Mouse (Mus musculus) monocyte, adult 2 months (primary cell): ENCODE results near the gene Hyou1.
"Not testable (repeated sequence)": the region's sequence is repeated elsewhere in the genome, so short reads cannot be mapped to it uniquely, and the experiment has no call there.

Experiments used
- DNase-seq, 2 experiments: peaks; one replicate each; pipeline ENCODE4 v3.0.0; 2022; ENCODE audit warnings: low spot score in 2 of 2, low read depth in 1 of 2

Hyou1 gene

GRCm38 (mm10) chr9:44379054-44379834 lies at the start of gene Hyou1:
Gene Hyou1 (plus strand): TSS chr9:44379490.
- peak; percentile 99 to 100 for DNase-seq

DNA sequence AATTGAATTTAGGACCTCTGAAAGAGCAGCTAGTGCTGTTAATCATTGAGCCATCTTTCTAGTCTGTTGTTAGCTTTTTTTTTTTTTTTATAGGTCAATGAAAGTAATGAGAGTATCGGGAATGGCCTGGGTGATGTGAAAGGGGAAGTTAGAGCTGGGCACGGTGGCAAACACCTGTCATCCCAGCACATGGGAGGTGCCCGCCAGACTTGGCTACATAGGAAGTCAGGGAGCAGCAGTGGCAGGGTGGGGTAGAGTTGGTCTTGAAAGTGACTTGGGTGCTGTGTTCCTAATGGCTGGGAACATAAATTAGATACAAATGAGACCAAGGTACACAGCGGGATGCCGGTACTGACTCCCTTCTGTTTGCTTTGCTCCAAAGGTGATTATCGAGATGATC lies 48.6 kb upstream of the Hyou1 start:
- no peak for DNase-seq

- DNase-seq = no peak
Observed at GRCm38 (mm10) chr9:44332918-44333638, 46.2 kb upstream of the Hyou1 start.

DNA sequence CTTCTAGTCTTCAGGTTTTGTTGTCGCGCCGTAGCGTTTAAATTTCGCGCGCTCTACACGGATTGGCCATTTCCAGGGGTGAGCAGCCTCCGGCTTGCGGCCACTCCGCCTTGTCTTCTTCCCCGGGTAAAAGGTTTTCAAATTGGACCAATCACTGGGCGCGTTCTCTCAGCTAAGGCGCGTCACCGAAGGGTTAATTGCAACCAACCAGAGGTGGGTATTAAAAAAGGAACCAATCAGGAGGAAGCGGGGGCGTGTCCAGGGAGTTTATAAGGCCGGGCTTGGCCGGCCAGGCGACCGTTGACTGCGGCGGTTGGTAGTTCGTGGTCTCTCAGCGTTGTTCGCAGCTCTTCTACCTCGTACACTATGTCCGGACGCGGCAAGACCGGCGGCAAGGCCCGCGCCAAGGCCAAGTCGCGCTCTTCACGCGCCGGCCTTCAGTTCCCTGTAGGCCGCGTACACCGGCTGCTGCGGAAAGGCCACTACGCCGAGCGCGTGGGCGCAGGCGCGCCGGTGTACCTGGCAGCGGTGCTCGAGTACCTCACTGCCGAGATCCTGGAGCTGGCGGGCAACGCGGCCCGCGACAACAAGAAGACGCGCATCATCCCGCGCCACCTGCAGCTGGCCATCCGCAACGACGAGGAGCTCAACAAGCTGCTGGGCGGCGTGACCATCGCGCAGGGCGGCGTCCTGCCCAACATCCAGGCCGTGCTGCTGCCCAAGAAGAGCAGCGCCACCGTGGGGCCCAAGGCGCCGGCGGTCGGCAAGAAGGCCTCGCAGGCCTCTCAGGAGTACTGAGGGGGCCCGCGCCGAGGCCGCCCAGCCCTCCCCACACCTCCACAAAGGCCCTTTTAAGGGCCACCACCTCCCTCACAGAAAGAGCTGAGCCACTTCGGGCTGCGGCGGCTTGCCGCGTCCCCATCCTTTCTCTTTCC lies 44.6 kb upstream of the Hyou1 start, which contains the start of gene H2afx:
Gene H2afx (plus strand): TSS at position 299 of the 935 bp plus-strand sequence.
- DNase-seq = peak; percentile 96 to 98

- DNase-seq = no peak
Observed at GRCm38 (mm10) chr9:44335331-44336092, 43.8 kb upstream of the Hyou1 start.

DNA sequence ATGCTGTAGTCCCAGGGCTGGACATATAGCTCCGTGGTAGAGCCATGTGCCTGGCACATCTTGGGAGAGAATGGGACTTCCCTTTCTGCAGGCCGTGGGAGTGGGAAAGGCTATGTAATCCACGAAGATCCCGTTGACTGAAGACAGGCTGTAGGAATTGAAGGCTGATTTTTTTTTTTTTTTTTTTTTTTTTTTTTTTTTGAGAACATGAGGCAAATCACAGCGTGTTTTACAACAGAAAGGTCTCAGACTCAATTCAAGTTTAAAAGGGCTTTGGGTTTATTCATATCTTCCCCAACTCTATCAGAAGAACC lies 43.2 kb upstream of the Hyou1 start:
- no peak for DNase-seq

DNA sequence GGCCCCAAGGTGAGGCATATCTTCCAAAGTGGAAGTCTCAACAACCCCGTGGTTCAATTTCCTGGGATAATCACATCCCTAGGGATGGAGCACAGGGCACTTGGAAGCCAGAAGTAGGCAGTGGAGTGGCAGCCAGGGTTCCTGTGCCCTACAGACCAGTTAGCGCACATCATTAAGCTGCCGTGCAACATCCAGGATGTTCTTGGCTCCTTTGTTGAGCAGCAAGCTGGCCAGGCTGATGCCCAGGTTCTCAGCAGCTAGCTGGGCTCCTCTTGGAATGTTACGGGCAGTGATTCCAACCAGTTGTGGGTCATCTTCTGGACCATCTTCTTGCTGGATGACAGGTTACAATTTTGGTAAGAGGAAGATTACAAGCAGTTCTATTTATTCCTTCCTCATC lies 42.8 kb upstream of the Hyou1 start:
- not testable (repeated sequence) for DNase-seq

DNA sequence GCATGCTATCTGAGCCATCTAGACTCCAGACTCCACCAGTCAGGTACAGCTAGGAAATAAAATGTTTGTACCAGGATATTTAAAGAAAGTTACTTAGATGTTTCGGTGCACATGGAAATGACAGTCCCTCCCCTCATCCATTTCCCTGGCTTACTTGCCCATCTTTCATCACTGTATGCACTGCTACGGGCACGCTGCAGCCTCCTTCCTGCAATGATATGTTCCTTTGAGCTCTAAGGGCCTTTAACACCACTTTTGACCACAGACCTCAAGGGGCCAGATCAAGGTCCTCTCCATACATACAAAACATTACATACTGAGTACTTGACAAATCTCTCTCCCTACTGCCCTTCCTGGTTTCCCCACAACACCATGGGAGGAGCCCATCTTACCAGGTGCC lies 42.3 kb upstream of the Hyou1 start:
- no peak for DNase-seq

DNA sequence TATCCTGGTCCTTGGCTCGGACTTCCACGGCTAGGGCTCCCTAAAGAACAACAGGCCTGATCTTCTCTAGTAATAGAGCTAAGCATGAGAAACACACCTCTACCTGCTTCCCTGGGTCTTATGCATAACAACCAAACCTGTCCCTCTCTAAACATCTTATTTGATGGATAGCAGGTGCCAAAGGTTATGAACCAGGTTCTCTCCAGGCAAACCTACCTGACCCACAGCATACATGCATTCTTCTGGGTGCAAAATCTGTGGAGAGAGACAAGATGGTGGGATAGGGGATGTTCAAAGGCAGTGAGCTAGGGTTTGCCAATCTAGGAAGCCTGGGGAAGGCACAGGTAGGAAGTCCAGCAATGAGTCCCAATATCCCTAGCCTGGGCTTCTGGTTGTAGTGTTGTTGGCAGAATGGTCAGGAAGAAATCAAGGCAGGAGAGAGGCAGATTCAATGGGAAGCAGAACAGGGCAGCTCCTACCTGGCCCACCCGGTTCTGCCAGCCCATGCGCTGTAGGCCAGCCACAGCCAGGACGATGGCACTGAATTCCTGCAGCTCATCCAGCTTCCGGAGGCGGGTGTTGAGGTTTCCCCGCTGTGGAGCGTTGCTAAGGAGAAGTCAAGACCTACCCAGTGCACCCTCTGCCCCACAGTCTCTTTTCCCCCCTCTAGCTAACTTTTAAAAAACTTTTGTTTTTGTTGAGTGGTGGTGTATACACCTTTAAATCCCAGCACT lies 41.7 kb upstream of the Hyou1 start:
- DNase-seq = no peak

DNA sequence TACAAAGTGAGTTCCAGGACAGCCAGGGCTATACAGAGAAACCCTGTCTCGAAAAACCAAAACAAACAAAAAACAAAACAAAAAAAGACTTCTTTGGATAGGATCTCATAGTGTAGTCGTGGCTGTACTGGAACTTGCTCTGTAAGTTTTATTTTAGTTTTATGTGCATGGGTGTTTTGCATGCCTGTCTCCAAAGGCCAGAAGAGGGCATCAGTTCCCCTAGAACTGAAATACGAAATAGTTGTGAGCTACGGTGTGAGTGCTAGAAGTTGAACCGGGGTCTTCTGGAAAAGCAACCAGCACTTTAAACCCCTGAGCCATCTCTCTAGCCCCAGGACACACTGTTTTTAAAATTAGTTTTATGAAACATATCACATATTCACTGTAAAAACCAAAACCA lies 40.7 kb upstream of the Hyou1 start:
- no peak for DNase-seq

DNA sequence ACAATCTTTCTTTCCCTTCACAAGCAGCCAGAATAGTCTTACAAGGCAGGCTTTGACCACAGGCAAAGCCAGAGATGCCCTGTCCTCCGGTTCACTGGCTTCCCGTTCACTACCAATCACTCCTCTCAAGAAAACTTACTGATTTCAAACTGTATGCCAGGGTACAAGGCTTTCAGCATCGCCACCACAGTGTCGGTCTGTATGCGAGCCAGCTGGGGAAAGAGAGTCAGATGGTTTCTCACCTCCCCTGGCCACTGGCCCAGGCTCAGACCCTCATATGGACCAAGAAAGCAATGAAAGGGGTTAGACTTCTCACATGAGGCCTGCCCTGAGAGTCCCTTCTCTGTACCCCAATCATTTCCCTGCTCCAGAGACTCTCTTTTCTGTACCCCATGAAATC lies 37.8 kb upstream of the Hyou1 start:
- DNase-seq = no peak

GRCm38 (mm10) chr9:44342173-44342572 lies 37.1 kb upstream of the Hyou1 start:
- DNase-seq = no peak

DNA sequence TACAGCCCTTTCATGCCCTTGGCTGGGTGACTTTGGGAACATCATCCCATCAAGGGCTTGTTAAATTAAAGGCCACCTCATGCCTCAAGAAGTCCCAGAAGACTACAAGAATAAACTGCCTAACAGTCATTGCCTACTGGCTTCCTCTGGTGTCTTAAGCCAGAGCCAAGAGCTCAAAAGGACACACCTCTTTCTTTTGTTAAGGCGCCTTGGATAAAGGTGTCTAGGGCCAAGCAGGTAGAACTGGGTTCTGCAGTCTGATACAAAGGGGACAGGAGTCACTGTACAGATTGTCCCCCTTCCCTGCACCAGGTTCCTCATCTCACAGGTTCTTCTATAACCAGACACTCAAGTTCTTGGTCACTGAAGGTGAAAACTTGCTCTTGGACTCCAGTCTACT lies 36.7 kb upstream of the Hyou1 start:
- no peak for DNase-seq

DNA sequence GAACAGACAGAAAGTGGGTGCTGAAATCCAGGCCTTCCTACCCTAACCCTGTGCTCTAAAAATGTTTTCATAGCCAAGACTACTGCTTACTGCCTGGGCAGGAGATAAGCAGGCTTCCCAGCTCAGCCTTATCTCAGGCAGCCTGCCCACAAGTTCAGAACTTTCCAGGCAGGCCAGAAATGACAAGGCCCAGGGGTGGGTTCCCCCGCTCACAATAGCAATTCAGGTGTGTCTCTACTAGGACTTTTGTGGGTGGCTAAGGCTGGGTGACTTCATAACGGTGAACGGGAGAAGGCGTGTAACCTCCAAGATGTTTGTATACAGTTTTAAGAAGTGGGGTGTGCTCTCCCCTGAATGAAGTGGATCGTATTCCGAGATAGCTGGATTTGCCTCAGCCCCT lies 36.0 kb upstream of the Hyou1 start:
- no peak for DNase-seq

DNA sequence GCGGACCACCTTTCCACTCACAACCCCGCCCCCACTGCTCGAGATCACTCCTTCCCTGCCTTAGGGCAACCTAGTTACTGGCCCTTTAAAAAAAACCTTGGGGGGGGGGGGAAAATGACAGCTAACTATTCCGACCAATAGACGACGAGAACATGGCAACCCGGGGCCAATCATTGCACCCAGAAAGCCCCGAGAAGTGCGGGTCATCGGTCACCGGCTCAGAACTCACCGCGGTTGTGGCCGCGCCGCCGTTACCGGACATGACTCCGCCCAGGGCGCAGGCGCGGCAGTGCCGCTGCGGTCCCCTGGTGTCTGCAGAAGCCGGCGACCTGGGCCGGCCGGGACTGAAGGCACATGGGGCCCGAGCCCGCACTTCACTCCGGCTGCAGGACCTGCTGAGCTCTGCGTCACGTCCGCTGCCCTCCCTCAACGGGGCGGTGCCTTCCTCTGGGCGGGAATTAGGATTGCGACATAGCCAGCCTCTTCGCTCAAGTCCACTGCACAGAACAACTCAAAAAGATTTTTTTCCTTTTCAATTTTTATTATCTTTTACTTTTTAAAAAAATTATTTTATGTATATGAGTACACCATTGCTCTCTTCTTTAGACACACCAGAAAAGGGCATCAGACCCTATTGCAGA lies 35.4 kb upstream of the Hyou1 start, which contains the start of gene Hmbs:
Gene Hmbs (minus strand): TSS at position 448 of the 641 bp plus-strand sequence.
- peak; percentile 79 to 89 for DNase-seq

DNA sequence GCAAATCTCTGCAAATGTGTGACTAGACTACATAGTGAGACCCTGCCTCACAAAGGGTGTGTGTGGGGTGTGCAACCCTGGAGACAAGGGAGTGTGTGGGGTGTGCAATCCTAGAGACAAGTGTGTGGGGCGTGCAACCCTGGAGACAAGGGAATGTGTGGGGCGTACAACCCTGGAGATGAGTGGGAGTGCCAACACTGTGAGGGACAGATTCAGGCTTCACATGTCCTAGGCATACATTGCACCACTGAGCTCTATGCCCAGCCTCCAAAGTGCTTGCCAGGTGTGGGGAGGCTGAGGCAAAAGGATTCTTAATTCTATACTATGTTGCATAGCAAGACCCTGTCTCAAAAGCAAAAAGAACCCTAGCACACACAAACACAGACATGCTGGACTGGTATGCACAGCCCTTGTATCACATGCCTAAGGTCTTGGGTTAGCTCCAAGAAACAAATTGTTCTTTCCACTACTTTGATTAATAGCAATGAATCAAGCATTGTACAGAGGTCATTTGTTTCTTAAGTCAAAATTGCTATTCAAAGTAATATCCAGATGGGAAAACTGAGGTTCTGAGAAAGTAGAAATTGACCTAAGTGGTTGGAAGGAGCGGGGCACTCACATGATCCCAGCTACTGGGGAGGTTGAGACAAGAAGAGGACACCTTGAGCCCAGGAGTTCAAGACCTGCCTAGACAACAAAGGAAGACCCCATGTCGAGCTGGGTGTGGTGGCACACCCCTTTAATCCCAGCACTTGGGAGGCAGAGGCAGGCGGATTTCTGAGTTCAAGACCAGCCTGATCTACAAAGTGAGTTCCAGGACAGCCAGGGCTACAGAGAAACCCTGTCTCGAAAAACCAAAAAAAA lies 33.5 kb upstream of the Hyou1 start:
- no peak for DNase-seq

DNA sequence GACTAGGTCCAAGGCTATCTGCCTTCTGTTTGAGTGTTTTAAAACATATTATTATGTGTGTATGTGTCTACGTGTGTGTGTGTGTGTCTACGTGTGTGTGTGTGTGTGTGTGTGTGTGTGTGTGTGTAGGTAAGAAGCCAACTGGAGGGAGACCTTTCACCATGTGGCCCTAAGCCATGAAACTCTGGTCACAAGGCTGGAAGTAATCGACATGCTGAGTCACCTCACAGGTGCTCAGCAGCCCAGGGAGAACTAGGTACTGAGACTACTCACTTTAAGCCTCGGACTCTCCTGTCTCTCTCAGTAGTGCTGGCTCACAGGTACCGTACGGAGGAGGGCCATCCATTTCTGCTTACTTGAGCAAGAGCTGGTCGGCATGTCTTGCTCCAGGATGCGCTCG lies 32.1 kb upstream of the Hyou1 start:
- DNase-seq = no peak

DNA sequence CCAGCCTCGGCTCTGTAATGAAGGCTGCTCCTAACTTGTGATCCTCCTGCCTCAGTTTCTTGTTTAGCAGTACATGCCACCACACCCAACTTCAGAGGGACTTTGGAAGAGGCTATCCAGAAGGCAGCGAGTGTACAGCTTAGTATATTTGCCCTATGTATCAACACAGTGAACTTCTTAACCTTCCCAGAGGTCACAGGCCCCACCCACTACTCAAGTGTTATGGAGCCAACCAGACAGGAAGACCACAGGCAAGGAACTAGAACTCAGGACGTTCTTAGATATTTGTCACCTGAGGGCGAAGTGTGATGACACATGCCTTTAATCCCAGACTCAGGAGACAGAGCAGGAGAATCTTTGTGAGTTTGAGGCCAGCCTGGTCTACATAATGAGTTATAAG lies 31.7 kb upstream of the Hyou1 start:
- DNase-seq = no peak

- DNase-seq = no peak
Observed at GRCm38 (mm10) chr9:44348546-44348945, 30.7 kb upstream of the Hyou1 start.
